Mouse (Mus musculus): ENCODE measurements around the gene Rbms3. TPM values are rescaled to one million over a fixed set of nuclear protein-coding genes. Genes with fewer than 3 reads are reported as not detected.

The Rbms3 gene
- polyA plus RNA-seq, 1 experiment from 2014 or later, result 48.9 TPM

DNA sequence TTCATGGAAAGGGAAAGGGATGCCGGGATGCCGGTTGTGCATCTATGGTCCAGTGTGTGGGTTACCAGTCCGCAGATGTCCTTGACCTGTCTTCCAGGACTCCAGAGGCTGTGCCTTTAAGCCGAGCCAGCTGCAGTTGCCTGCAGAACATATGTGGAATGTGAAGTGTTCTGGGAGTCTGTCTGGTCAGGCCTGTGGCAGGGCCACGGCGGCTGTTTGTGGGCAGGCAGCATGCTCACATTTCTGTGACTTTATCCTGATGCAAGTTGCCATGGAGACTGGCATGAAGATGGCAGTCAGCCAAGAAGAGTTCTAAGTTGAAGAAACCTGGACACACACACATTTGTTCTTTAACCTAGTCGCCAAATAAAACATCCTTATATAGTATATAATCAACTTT is 187.1 kb downstream of the Rbms3 start:
- no peak for DNase-seq (ENCODE audit: low spot score)

GRCm38 (mm10) chr9:117435856-117436255 is 193.9 kb downstream of the Rbms3 start:
- WGBS, result 47% methylated on average over 2 of the region's 2 CpGs
- ATAC-seq (no peak), DNase-seq (ENCODE audit: low spot score) (no peak)
- TF ChIP-seq CTCF (IDR thresholded peaks at IDR 0.05) (no peak), EP300 (IDR thresholded peaks at IDR 0.05) (no peak)
- no peak overlapping the region for H3K9ac ChIP-seq (replicated peaks; ENCODE audit: low read depth)
- H3K27ac ChIP-seq (ENCODE audit: low read length), result no peak overlapping the region
- no peak overlapping the region for H3K4me3 ChIP-seq (ENCODE audit: low read depth, low read length)
- no peaks in the 10 kb centered on the region for H3K4me1 ChIP-seq (ENCODE audit: insufficient read depth, low read depth, low read length)
- H3K9me3 ChIP-seq (ENCODE audit: low read length), result no peaks in the 10 kb centered on the region
- no peaks in the 10 kb centered on the region for H3K36me3 ChIP-seq (ENCODE audit: insufficient read depth, low read length)
- no peak overlapping the region for H3K4me2 ChIP-seq (replicated peaks; ENCODE audit: low read depth, low read length)
- H3K27me3 ChIP-seq (replicated peaks; ENCODE audit: insufficient read depth, low read length), result no peaks in the 10 kb centered on the region

More for the DNA sequence above, 187.1 kb downstream of the Rbms3 start:
- no peak for ATAC-seq
- Histone ChIP-seq H3K36me3 (ENCODE audit: insufficient read depth, low read length) (no peaks in the 10 kb centered on the region), H3K27me3 (replicated peaks; ENCODE audit: insufficient read depth, low read length) (no peaks in the 10 kb centered on the region), H3K4me1 (ENCODE audit: insufficient read depth, low read depth, low read length) (no peaks in the 10 kb centered on the region), H3K4me3 (ENCODE audit: low read depth, low read length) (no peak overlapping the region), H3K4me2 (replicated peaks; ENCODE audit: low read depth, low read length) (no peak overlapping the region), H3K27ac (ENCODE audit: low read length) (no peak overlapping the region), H3K9ac (replicated peaks; ENCODE audit: low read depth) (no peak overlapping the region), H3K9me3 (ENCODE audit: low read length) (no peaks in the 10 kb centered on the region)
- TF ChIP-seq EP300 (IDR thresholded peaks at IDR 0.05) (no peak), CTCF (IDR thresholded peaks at IDR 0.05) (no peak)
- WGBS, result 57% methylated on average over 7 of the region's 7 CpGs

- 88% methylated on average over 2 of the region's 2 CpGs for WGBS
- ATAC-seq, result no peak
- Histone ChIP-seq H3K9ac (replicated peaks; ENCODE audit: low read depth) (no peak overlapping the region), H3K9me3 (ENCODE audit: low read length) (no peaks in the 10 kb centered on the region), H3K4me2 (replicated peaks; ENCODE audit: low read depth, low read length) (no peak overlapping the region), H3K27ac (ENCODE audit: low read length) (no peak overlapping the region), H3K4me3 (ENCODE audit: low read depth, low read length) (no peak overlapping the region), H3K27me3 (replicated peaks; ENCODE audit: insufficient read depth, low read length) (no peaks in the 10 kb centered on the region), H3K36me3 (ENCODE audit: insufficient read depth, low read length) (no peaks in the 10 kb centered on the region), H3K4me1 (ENCODE audit: insufficient read depth, low read depth, low read length) (no peaks in the 10 kb centered on the region)
- TF ChIP-seq EP300 (IDR thresholded peaks at IDR 0.05), result no peak
- peak; percentile 47 for TF ChIP-seq CTCF (IDR thresholded peaks at IDR 0.05)
- DNase-seq (ENCODE audit: low spot score), result no peak
Observed at GRCm38 (mm10) chr9:117430670-117431069, 199.0 kb downstream of the Rbms3 start.

DNA sequence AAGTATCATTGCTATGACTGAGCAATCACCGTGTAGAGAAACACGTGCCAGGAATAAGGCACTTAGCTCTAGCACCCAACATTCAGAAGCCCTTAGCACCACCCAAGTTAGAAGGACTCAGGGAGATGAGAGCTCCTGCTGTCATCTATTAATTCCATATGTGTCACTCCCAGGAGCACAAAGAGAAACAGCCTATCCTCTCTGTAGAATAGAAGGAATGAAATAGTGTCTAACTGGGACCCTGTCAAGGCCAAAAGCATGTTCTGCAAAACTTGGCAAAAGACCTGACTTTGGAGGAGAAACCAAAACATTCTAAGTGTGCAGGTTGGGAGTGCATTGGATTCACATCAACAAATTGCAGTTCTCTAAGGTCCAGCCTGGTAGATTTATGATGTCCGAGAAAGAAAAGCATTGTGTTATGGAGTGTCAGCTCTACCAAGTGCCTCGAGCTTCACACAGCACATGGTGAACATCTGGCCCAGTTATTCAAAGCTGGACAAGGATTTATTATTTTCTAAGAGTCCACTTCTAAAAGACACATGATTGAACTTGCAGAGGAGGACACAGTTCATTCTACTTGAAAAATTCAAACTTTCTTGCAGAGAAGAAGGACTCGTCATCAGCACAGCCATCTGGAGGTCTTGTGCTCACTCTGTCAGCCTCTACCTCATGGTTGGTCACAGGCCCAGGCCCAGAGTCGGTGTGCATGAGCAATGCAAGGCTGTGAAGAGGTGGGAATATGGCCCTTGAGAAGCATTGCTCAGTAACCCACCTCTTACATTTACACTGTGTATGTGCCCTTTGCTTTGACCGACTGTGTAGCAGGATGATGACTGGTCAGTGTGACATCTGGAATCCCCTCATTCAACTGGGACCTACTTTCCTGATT is 200.3 kb downstream of the Rbms3 start:
- Histone ChIP-seq H3K27me3 (replicated peaks; ENCODE audit: insufficient read depth, low read length) (no peaks in the 10 kb centered on the region), H3K4me3 (ENCODE audit: low read depth, low read length) (no peak overlapping the region), H3K4me2 (replicated peaks; ENCODE audit: low read depth, low read length) (no peak overlapping the region), H3K4me1 (ENCODE audit: insufficient read depth, low read depth, low read length) (no peaks in the 10 kb centered on the region), H3K27ac (ENCODE audit: low read length) (no peak overlapping the region), H3K9ac (replicated peaks; ENCODE audit: low read depth) (no peak overlapping the region), H3K36me3 (ENCODE audit: insufficient read depth, low read length) (no peaks in the 10 kb centered on the region), H3K9me3 (ENCODE audit: low read length) (no peaks in the 10 kb centered on the region)
- no peak for ATAC-seq
- TF ChIP-seq EP300 (IDR thresholded peaks at IDR 0.05), result no peak
- no peak for TF ChIP-seq CTCF (IDR thresholded peaks at IDR 0.05)
- no peak for DNase-seq (ENCODE audit: low spot score)
- 69% methylated on average over 7 of the region's 7 CpGs for WGBS

GRCm38 (mm10) chr9:117423259-117423658 is 206.5 kb downstream of the Rbms3 start:
- Histone ChIP-seq H3K4me1 (ENCODE audit: insufficient read depth, low read depth, low read length) (no peaks in the 10 kb centered on the region), H3K4me2 (replicated peaks; ENCODE audit: low read depth, low read length) (no peak overlapping the region), H3K27ac (ENCODE audit: low read length) (no peak overlapping the region), H3K9me3 (ENCODE audit: low read length) (no peaks in the 10 kb centered on the region), H3K36me3 (ENCODE audit: insufficient read depth, low read length) (no peaks in the 10 kb centered on the region), H3K9ac (replicated peaks; ENCODE audit: low read depth) (no peak overlapping the region), H3K27me3 (replicated peaks; ENCODE audit: insufficient read depth, low read length) (no peaks in the 10 kb centered on the region), H3K4me3 (ENCODE audit: low read depth, low read length) (no peak overlapping the region)
- TF ChIP-seq EP300 (IDR thresholded peaks at IDR 0.05), result no peak
- WGBS, result 56% methylated on average over 5 of the region's 5 CpGs
- DNase-seq (ENCODE audit: low spot score) (no peak), ATAC-seq (no peak)

DNA sequence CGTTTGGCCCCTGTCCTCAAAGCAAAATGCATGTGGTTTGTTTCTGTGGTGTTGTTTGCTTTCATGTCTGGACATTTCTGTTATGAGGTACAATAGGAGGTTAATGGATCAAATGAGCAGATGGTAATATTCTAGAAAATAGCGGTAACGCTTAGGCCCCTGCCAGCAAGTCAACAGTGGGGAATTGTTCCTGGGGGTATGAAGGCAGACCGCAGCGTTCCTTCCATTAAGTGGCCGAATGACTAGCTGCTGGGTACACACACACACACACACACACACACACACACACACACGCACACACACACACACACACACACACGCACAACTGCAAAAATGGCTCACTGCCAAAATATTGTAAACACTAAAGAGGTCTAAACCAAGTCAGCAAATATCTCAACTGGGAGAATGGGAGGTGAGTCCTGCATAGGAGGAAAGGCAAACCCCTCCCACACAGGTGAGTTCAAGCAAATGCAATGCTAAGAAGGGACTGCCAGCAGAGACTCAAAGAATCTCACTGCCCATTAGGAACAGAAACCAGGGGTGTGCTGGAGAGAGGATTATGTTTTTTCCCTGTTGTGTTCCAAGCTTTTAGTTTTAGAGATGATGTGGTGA is 209.7 kb downstream of the Rbms3 start:
- Histone ChIP-seq H3K4me3 (ENCODE audit: low read depth, low read length) (no peak overlapping the region), H3K4me1 (ENCODE audit: insufficient read depth, low read depth, low read length) (no peaks in the 10 kb centered on the region), H3K36me3 (ENCODE audit: insufficient read depth, low read length) (no peaks in the 10 kb centered on the region), H3K9ac (replicated peaks; ENCODE audit: low read depth) (no peak overlapping the region), H3K9me3 (ENCODE audit: low read length) (no peaks in the 10 kb centered on the region), H3K27me3 (replicated peaks; ENCODE audit: insufficient read depth, low read length) (no peaks in the 10 kb centered on the region), H3K4me2 (replicated peaks; ENCODE audit: low read depth, low read length) (no peak overlapping the region), H3K27ac (ENCODE audit: low read length) (no peak overlapping the region)
- peak; percentile 46; the same call in 1 of the 2 replicates for ATAC-seq
- peak; percentile 45 for DNase-seq (ENCODE audit: low spot score)
- TF ChIP-seq EP300 (IDR thresholded peaks at IDR 0.05) (no peak), CTCF (IDR thresholded peaks at IDR 0.05) (no peak)
- 37% methylated on average over 8 of the region's 8 CpGs for WGBS
